Mouse (Mus musculus) lung, adult 2 months (tissue): ENCODE results near the gene Dolk.

Experiments
- CTCF ChIP-seq: fragments of 200-500 bp; IDR thresholded peaks from 2 replicates; pipeline ENCODE4 v1.5.1; 2011; ENCODE audit warnings: mild to moderate bottlenecking, low read length, control low read depth; ENCODE audit not compliant: insufficient read depth
- POLR2A ChIP-seq: fragments of 200-500 bp; IDR thresholded peaks from 2 replicates; pipeline ENCODE4 v1.6.1; 2011; ENCODE audit warnings: low read depth, mild to moderate bottlenecking, control low read depth, low read length, borderline replicate concordance; ENCODE audit errors: extremely low read depth

DNA sequence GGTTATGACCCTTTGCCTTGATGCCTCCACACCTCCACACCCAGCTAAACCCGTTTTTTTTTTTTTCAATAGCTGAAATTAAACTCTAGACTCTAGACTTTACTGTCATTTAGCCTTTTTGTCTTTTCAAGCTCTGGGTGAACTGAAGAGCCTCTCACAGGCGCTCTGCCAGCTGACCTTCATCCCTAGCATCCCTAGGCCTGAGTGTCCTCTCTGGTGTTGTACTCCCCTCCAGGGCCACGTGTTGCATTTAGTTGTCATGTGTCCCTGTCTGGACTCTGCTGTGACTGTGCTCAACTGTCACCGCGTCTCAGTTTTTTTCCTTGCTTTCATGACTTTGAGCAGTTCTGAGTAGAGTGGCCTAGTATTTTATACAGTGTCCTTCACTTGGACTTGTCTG lies 13.8 kb upstream of the Dolk start:
- TF ChIP-seq CTCF (no peak), POLR2A (no peak)
